Mouse (Mus musculus): ENCODE results near the gene Ero1lb.

DNA sequence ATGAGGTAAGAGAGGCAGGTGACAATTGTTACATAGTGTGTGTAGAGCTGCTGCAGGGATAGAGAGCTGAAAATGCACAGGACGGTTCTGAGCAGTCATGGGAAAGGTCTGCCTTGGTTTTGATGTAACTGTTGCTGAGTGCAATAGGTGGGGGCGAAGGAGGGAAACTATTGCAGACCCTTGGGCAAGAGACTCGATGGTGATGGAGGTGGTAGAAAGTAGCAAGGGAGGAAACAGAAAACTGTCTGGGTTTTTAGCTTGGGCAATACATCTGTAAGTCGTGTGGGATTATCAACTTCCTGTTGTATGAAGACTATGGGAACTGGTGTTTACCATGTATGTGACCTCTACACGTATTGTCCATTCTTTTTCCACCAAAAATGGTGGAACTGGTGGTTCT is 12.5 kb downstream of the Ero1lb start:
- TF ChIP-seq CTCF (IDR thresholded peaks at IDR 0.05; ENCODE audit: low read depth, low read length) (no peak), POLR2A (IDR thresholded peaks at IDR 0.05; ENCODE audit: insufficient read depth, low read length) (no peak), EP300 (IDR thresholded peaks at IDR 0.05; ENCODE audit: insufficient read depth, low read depth, low read length) (no peak)

All from ES-Bruce4 (cell line).